Mouse (Mus musculus): Measurements from ENCODE around the gene Angptl4.

The Angptl4 gene

DNA sequence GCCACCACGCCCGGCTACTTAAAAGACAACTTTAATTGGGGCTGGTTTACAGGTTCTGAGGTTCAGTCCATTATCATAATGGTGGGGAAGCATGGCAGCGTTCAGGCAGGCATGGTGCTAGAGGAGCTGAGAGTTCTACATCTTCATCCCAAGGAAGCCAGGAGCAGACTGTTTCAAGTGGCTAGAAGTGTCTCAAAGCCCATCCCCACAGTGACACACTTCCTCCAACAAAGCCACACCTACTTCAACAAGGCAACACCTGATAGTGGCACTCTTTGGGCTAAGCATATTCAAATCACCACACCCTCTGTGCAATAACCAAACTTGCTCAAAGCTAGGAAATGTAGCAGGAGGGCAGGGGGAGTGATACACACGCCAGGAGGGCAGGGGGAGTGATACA, 22.6 kb upstream of the Angptl4 start:
- peak; percentile 53 for DNase-seq (ENCODE audit: low spot score)

DNA sequence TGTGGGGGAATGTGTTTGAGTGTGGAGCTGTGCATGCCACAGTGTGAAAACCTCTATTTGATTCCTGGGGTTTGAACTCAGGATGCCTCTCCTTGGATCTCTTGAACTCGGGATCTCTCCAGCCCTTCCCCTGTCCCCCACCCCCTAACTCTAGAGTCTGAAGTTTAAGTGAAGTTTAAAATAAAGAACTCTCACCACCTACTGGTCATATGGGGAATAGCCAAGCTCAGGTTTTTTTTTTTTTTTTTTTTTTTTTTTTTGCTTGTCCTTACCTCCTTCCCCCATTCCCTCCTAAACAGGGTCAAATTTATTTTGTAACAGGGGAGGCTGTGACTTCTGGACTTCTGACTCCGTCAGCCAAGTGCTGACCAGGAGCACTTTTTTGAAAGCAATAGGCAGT, 20.6 kb upstream of the Angptl4 start:
- DNase-seq (ENCODE audit: low spot score) = no peak

DNA sequence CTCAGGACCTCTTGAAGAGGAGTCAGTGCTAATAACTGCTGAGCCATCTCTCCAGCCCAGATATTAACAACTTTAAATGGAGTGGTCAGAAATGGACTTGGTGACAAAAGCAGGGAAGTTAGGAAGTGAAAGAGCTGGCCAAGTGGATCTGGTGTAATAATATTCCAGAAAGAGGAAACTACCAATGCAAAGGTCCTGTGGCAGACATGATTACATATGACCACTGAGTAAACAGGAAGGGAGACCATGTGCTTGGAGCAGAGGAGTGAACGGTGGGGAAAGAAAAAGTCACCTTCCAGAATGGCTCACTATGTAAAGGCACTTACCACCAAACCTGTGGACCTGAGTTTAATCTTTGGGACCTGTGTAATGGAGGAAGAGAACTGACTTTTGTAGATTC, 17.6 kb upstream of the Angptl4 start:
- no peak for DNase-seq (ENCODE audit: low spot score)

GRCm38 (mm10) chr17:33798306-33798705, 16.7 kb upstream of the Angptl4 start:
- peak; percentile 43 for DNase-seq (ENCODE audit: low spot score)

DNA sequence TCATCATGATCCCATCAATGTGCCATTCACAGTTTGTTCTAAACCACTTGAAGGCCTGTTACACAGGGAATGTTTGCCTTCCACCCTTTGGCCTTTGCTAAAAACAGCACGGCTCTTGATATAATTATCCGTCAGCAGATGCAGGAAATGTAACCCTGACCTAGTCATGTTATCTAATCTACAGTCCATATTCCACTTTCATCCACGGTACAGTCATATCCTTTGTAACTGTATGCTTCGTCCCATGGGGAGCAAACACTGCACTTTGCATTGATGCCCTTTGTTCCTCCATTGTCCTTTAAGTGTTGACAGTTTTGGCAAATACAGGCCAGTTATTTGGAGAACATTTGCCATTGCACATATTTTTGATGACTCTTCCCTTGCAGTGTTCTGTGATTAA, 7.1 kb upstream of the Angptl4 start:
- no peak for DNase-seq (ENCODE audit: low spot score)

DNA sequence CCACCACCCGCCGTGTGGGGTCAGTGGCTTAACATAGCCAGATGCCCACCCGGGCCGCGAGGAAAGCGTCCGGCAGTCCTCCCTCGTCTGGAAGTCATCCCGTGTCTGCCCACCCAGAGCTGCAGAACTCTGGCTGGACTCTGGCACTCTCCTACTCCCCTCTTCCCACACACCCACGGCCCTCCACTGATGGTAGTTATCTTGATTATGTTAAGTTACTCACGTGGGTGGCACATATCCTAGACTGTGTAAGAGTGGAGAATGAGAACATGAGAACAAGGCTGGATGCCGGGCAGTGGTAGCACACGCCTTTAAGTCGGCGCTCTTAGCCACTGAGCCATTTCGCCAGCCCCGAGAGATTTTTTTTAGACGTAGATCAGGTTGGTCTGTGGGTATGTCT, 4.7 kb upstream of the Angptl4 start:
- DNase-seq (ENCODE audit: low spot score) = no peak

GRCm38 (mm10) chr17:33784939-33785338, 3.3 kb upstream of the Angptl4 start:
- no peak for DNase-seq (ENCODE audit: low spot score)

- peak; percentile 84 for DNase-seq (ENCODE audit: low spot score)
These were observed 1.8 kb upstream of the Angptl4 start for GRCm38 (mm10) chr17:33783408-33783807.

GRCm38 (mm10) chr17:33782067-33782466, 437 bp upstream of the Angptl4 start:
- DNase-seq (ENCODE audit: low spot score) = no peak

DNA sequence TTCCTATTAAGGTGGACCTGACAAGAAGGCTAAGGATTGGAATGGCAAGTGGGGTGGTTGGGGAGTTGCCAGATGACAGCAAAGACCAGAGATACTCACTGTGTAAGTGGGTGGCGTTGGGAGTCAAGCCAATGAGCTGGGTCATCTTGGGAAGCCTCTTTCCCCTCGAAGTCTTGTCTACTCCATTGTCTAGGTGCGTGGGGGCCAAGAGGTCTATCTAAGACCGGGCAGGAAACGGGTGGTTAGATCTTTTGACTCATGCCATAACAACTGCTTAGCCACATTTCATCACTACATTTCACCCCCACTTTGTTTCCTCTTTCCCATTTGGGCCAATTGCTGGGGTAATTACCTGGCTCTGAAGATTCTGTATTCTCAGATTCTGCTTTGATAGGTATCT, 1.2 kb downstream of the Angptl4 start:
- peak; percentile 45 for DNase-seq (ENCODE audit: low spot score)

DNA sequence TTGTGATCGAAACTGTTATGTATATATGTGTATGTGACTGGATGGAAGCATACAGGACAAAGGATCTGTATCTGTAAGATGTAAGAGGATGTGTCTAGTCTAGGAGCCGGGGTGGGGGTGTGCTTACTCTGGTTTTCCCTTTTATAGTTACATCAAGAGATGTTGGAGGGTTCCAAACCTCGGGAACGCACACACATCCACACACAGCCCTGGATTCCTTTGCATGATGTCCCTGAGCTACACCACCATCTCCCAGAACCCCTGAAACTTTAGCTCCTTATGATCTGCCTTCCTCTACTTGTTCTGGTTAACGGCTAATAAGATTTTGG, 1.7 kb downstream of the Angptl4 start:
- DNase-seq (ENCODE audit: low spot score) = no peak

DNA sequence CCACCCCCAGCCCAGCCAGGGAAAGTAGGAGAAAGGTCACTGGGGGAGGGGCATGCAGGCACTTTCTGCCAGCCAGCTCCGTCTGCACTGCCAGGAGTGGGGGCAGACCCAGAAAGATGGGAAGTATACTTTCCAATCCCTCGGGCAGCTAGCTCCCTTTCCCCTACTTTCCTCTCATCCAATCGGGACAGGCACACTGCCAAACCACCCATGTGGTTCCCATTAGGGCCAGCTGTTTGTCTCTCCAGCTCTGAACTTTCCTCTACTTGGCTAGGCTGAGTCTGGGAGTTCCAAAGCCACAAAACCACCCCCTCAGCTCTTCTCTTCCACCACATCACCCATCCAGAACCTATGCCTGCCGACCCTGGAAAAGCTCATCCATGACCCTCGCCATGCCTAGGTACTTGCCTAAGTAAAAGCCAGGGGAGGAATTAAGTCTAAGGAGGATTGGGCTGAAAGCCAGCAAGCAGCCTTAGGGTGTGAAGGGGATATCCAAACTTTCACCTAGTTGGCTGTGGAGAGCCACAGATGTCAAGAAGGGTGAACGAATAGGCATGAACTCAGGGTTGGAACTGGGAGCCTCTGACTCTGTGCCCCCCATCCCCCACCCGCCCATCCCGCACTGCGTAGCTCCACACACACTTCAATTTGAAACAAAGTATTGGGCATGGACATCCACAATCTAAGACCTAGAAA, 2.2 kb downstream of the Angptl4 start:
- peak; percentile 93 for DNase-seq (ENCODE audit: low spot score)

- DNase-seq (ENCODE audit: low spot score) = no peak
These were observed 6.3 kb downstream of the Angptl4 start for GRCm38 (mm10) chr17:33775287-33775686.

GRCm38 (mm10) chr17:33774573-33775155, 7.0 kb downstream of the Angptl4 start:
- no peak for DNase-seq (ENCODE audit: low spot score)

DNA sequence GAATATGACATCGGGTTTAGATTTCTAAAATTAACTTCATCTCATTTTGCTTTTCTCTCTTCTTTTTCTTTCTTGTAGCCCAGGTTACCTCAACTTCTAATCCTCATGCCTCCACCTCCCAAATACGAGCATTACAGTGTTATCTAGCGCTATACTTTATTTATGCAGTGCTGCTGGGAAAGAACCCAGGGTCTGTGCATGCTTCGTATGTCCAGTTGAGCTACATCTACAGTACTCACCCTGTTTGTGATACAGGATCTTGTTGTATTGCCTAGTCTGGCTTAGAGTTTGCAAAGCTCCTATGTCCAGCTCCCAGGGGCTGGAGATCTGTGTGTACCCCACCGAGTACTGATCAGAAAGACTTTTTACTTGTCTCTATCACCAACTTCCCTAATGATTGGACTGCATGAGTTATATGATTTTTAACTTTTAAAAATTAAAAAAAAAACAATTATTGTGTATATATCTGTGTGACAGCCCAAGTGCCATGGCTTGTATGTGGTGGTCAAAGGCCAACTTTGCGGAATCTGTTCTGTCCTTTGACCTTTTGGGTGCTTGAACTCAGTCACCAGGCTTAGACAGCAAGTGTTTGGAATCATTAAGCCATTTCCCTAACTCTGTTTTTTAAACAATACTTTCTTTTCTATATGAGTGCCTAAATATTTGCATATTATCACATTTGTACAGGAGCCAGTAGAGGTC, 7.6 kb downstream of the Angptl4 start:
- no peak for DNase-seq (ENCODE audit: low spot score)

- DNase-seq (ENCODE audit: low spot score) = no peak
These were observed 8.2 kb downstream of the Angptl4 start for GRCm38 (mm10) chr17:33773426-33773825.

- DNase-seq (ENCODE audit: low spot score) = no peak
These were observed 10.0 kb downstream of the Angptl4 start for GRCm38 (mm10) chr17:33771617-33772016.

DNA sequence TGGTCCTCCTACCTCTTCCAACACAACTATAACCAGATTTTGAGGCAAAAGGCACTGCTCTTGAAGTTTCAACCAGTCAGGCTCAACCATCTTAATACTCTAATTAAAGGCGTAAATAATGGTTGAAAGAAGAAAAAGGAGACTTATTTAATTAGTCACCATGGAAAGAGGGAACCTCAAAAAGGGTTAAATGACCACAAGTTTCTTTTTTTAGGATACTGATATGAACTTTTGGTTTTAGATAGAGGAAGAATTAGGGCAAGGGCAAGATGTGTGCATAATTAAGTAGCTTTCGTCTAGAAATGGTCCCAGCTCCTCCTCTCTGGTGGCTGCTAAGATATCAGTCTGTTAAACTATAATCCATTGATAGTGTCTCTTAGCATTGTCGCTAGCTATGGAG, 15.2 kb downstream of the Angptl4 start:
- no peak for DNase-seq (ENCODE audit: low spot score)

DNA sequence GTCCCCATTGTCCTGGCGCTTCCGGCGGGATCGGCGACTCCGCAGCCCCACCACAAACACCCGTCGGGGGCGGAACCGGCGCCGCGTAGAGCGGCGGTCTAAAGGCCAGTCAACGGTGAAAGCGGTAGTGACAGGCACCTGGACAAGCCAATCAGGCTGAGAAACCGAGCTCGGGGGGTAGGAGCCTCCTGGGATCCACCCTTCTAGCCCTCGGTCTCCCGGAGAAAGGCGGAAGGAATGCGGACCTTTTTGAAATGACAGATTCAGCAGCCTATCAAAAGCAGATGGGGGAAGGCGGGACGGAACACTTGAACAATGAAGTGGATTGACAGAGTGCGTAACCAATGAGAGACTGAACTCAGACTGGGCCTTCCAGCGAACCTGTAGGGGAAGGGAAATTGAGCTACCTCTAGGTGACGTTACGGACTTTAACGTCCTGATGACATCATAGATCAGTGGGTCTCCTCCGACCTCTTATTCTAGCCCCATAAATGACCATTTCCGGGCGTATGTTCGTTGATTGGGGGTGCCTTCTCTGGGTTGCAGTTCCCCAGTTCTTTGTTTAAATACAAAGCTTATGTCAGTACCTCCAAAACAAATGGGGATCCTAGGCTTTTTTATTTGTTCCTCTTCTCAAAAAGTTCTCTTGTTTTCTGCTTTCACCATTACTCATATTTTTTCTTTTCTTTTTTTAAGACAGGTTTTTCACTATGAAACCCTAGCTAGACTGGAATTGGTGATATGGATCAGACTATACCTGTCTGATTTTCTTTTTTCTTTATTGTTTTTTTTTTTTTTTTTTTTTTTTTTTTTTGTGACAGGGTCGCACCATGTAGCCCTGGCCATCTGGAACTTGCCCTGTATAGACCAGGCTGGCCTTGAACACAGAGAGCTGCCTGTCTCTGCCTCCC, 21.1 kb downstream of the Angptl4 start, which contains the start of gene Rab11b:
TSS of gene Rab11b (minus strand) at position 276 of the 911 bp plus-strand sequence.
- DNase-seq (ENCODE audit: low spot score) = peak; percentile 100

DNA sequence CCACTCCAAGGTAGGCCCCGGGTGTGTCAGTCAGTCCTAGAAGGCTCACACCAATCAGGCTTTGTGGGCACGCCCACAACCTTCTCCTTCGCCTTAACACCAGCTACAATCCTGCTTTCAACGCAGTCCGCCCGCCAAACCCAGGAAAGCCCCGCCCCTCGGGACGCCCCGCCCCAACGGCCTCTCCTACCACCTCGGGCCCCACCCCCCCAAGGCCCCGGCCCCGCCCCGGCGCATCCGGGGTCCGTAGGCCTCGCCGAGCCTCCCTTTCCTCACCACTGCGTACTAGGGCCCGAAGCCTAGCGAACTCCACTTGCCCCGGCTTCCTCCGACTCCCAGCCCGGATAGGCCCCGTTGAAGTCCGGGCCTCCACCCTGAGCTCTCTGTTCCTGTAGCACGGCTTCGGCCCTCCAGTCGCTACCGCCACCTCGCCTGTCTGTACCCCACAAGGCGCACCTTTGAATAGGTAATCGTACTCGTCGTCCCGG, 21.8 kb downstream of the Angptl4 start:
- DNase-seq (ENCODE audit: low spot score) = peak; percentile 95

DNA sequence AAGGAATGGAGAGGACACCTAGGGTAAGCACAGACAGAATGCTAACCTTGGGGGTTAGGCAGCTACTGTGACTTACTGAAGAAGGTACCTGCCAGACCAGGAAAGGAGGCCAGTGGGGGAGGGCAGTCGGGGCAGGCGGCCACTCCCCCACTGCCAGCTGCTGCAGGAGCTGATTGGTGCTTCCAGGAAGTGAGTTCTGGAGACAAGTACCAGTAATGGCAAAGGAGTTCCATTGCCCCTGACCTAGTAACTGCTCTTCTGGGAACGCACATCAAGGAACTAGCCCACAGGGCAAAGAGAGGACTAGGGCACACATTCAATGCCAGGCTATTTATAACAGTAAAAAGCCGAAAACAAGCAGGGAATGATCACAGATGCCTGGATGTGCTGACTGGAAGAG, 24.4 kb downstream of the Angptl4 start:
- peak; percentile 49 for DNase-seq (ENCODE audit: low spot score)

- peak; percentile 64 for DNase-seq (ENCODE audit: low spot score)
These were observed 25.4 kb downstream of the Angptl4 start for GRCm38 (mm10) chr17:33756108-33756790.

All from lung, postnatal 25 days (tissue).